Comparison of ENCODE assay signal across 9 mouse cellular contexts in the genomic region with DNA sequence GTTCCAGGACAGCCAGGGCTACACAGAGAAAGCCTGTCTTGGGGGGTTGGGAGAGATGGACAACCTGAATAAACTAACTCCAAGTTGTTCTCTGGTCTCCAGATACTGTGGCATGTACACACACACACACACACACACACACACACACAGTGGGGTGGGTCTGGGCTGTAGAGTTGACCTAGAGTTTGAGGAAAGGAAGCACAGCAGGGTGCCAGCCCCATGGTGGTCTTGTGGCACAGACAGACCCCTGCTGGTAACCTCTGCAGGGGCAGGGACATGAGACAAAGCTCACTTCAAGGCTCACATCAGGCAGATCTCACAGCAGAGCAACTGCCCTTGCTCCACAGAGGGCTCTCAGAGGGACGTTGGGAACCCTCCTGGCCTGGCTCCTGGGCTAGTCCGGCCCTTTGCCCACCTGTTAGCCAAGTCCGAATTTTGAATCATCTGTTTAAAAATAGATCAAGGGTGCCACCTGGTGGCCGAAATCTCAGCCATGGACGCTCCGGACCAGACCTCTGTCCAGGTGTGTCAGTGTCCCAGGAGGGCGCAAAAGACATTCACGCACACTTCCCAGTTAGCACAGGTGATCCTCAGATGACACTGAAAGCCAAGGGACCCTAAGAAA. TPM values are rescaled to one million over a fixed set of nuclear protein-coding genes. Genes with fewer than 3 reads are reported as not detected.
DNase-seq lines count a peak whose midpoint lies in the region; ATAC-seq and TF ChIP-seq lines count a peak whose summit lies in the region.
"Had no signal": no experiment of that assay in that cellular context is flagged by ENCODE, and none has a peak within 500 bp of the region (broad histone marks: within the 10 kb centered on the region; RNA-seq: fewer than 3 reads in every experiment).

No protein-coding gene starts in this region.

- no peaks in the 10 kb centered on the region for H3K36me3 ChIP-seq in forebrain, embryonic 11.5 days (ENCODE audit: control insufficient read depth, insufficient read depth, low read length)
- H3K36me3 ChIP-seq in liver, adult 2 months (ENCODE audit: control insufficient read depth, insufficient read depth, low read length), result no peaks in the 10 kb centered on the region
- no peaks in the 10 kb centered on the region for H3K36me3 ChIP-seq in neural tube, embryonic 11.5 days (ENCODE audit: control insufficient read depth, insufficient read depth, low read length)

- H3K4me3 ChIP-seq in forebrain, embryonic 11.5 days (ENCODE audit: low read depth, low read length), result no peak overlapping the region
- no peak overlapping the region for H3K4me3 ChIP-seq in liver, adult 2 months (ENCODE audit: insufficient read depth, low read depth, low read length)
- no peak overlapping the region for H3K4me3 ChIP-seq in neural tube, embryonic 11.5 days (ENCODE audit: low read depth, low read length)

- H3K27me3 ChIP-seq in forebrain, embryonic 11.5 days (ENCODE audit: control insufficient read depth, insufficient read depth, low read length), result no peaks in the 10 kb centered on the region
- no peaks in the 10 kb centered on the region for H3K27me3 ChIP-seq in liver, adult 2 months (ENCODE audit: control insufficient read depth, insufficient read depth, low read length)
- no peaks in the 10 kb centered on the region for H3K27me3 ChIP-seq in neural tube, embryonic 11.5 days (ENCODE audit: control insufficient read depth, insufficient read depth, low read length)

- 0 out of 2 replicates have a peak, but pooled peaks have one; percentile 19 for ATAC-seq in forebrain, embryonic 11.5 days (replicated peaks; ENCODE audit: low FRiP score)
- ATAC-seq in neural tube, embryonic 11.5 days (ENCODE audit: insufficient read depth, low FRiP score, low TSS enrichment), result 0 out of 2 replicates have a peak, but pooled peaks have one; percentile 24

- 11% methylated on average over 8 of the region's 8 CpGs for WGBS in forebrain, embryonic 11.5 days
- under 1% methylated on average over 8 of the region's 8 CpGs for WGBS in liver, adult 2 months
- WGBS in neural tube, embryonic 11.5 days, result 14% methylated on average over 8 of the region's 8 CpGs

- peak; percentile 68 for DNase-seq in layer of hippocampus, adult 11-12 months (ENCODE audit: low spot score)
- no peak for DNase-seq in layer of hippocampus, adult 9-10 months (ENCODE audit: low spot score)
- DNase-seq in adipocyte (ENCODE audit: low spot score), result peak; percentile 72
- peak; percentile 83 for DNase-seq in forebrain, embryonic 11.5 days (ENCODE audit: low spot score)
- peak; percentile 64 for DNase-seq in hindlimb bud, embryonic 11.5 days (ENCODE audit: extremely low spot score, low read depth, low spot score)
- DNase-seq in liver, adult 2 months (ENCODE audit: extremely low read depth, low read depth, low spot score), result peak; percentile 43
- peak; percentile 75 for DNase-seq in neural tube, embryonic 11.5 days (ENCODE audit: low spot score)
- DNase-seq in thymus, postnatal 36 days, result peak; percentile 54 to 57

- H3K4me2 ChIP-seq in forebrain, embryonic 11.5 days (ENCODE audit: low read depth, low read length, severe bottlenecking), result no peak overlapping the region
- H3K4me2 ChIP-seq in neural tube, embryonic 11.5 days (ENCODE audit: low read depth), result no peak overlapping the region

- no peak overlapping the region for H3K9ac ChIP-seq in forebrain, embryonic 11.5 days (ENCODE audit: low read length)
- H3K9ac ChIP-seq in liver, adult 2 months (ENCODE audit: low read depth, low read length), result no peak overlapping the region
- no peak overlapping the region for H3K9ac ChIP-seq in neural tube, embryonic 11.5 days (ENCODE audit: low read length)

- H3K79me2 ChIP-seq in liver, adult 2 months (ENCODE audit: control insufficient read depth, insufficient read depth, low read length), result no peaks in the 10 kb centered on the region

- no peak overlapping the region for H3K27ac ChIP-seq in forebrain, embryonic 11.5 days (ENCODE audit: low read depth, low read length)
- no peak overlapping the region for H3K27ac ChIP-seq in liver, adult 2 months (replicated peaks; ENCODE audit: insufficient read depth, low read depth, low read length)
- H3K27ac ChIP-seq in neural tube, embryonic 11.5 days (ENCODE audit: low read depth, low read length), result no peak overlapping the region

- peak; percentile 80 for TF ChIP-seq CTCF in liver, adult 2 months (IDR thresholded peaks at IDR 0.05; ENCODE audit: low read depth, low read length)

- TF ChIP-seq POLR2A in liver, adult 2 months (IDR thresholded peaks at IDR 0.05; ENCODE audit: extremely low read depth, insufficient read depth, low read length), result no peak

- no peaks in the 10 kb centered on the region for H3K4me1 ChIP-seq in forebrain, embryonic 11.5 days (replicated peaks; ENCODE audit: control insufficient read depth, insufficient read depth, low read length)
- H3K4me1 ChIP-seq in liver, adult 2 months (ENCODE audit: control insufficient read depth, insufficient read depth, low read length), result peaks cover 7% of the 10 kb centered on the region
- H3K4me1 ChIP-seq in neural tube, embryonic 11.5 days (ENCODE audit: control insufficient read depth, insufficient read depth, low read length), result no peaks in the 10 kb centered on the region

- H3K9me3 ChIP-seq in forebrain, embryonic 11.5 days (ENCODE audit: control insufficient read depth, low read length), result no peaks in the 10 kb centered on the region
- no peaks in the 10 kb centered on the region for H3K9me3 ChIP-seq in neural tube, embryonic 11.5 days (ENCODE audit: control insufficient read depth, low read length)

RNA-seq across cellular contexts. Expression of a gene that starts 31.1 kb away (rescaled TPM):
- polyA plus RNA-seq in forebrain, embryonic 11.5 days (2014; fragmentation: Nextera tagmentation; extraction: Ambion mirVana), result not detected in 2 replicates
- 2,468 and 2,488 TPM in 2 replicates for total RNA-seq in liver, adult 2 months (2014; rRNA removed)
- 240 and 585 TPM in 2 replicates for polyA plus RNA-seq in liver, adult 2 months (2012; rRNA removed)
- not detected in 2 replicates for polyA plus RNA-seq in neural tube, embryonic 11.5 days (2014; fragmentation: Nextera tagmentation; extraction: Ambion mirVana)
- total RNA-seq: left cerebral cortex, postnatal 10 days had no signal

RNA-seq across cellular contexts. Expression of a gene that starts 34.8 kb away (rescaled TPM):
- polyA plus RNA-seq in forebrain, embryonic 11.5 days (2014; fragmentation: Nextera tagmentation; extraction: Ambion mirVana), result not detected in 2 replicates
- total RNA-seq in liver, adult 2 months (2014; rRNA removed), result 8.1 and 10.8 TPM in 2 replicates
- 9.2 and 13.2 TPM in 2 replicates for polyA plus RNA-seq in liver, adult 2 months (2012; rRNA removed)
- not detected in 2 replicates for polyA plus RNA-seq in neural tube, embryonic 11.5 days (2014; fragmentation: Nextera tagmentation; extraction: Ambion mirVana)

Comparison
In these comparisons a context has a peak if more than half of its experiments do, and no peak if none do; other contexts are left out.
1. RNA of a gene that starts 31.1 kb away (polyA plus RNA-seq): 240 to 585 TPM in liver, adult 2 months; not detected in forebrain, embryonic 11.5 days and not detected in neural tube, embryonic 11.5 days; every median in the first group is over 100 times any median in the second.